Mouse (Mus musculus) lung, embryonic 16.5 days (tissue): Measurements from ENCODE around the gene Snx13. TPM values are rescaled to one million over a fixed set of nuclear protein-coding genes. Genes with fewer than 3 reads are reported as not detected.

Experiments
- ATAC-seq: fragments of 200-750 bp; cut with Nextera tagmentation; 2 replicates; pipeline ENCODE4 v1.8.0; 2017; ENCODE audit warnings: low read depth, mild to moderate bottlenecking, moderate library complexity
- H3K27ac ChIP-seq: fragments of 300-500 bp; sonication (generic); 2 replicates; pipeline ENCODE4 v1.5.1; 2014; ENCODE audit warnings: mild to moderate bottlenecking, control low read depth, low read length
- H3K27me3 ChIP-seq: fragments of 300-500 bp; sonication (generic); 2 replicates; pipeline ENCODE4 v1.6.1; 2014; ENCODE audit warnings: low read depth, low read length, mixed read lengths; ENCODE audit not compliant: control insufficient read depth, insufficient read depth
- H3K36me3 ChIP-seq: fragments of 300-500 bp; sonication (generic); 2 replicates; pipeline ENCODE4 v1.6.1; 2014; ENCODE audit warnings: low read length; ENCODE audit not compliant: control insufficient read depth, insufficient read depth
- H3K4me1 ChIP-seq: fragments of 300-500 bp; sonication (generic); replicated peaks from 2 replicates; pipeline ENCODE4 v1.6.1; 2014; ENCODE audit warnings: low read length, mixed read lengths; ENCODE audit not compliant: control insufficient read depth, insufficient read depth
- H3K4me2 ChIP-seq: fragments of 300-500 bp; sonication (generic); 2 replicates; pipeline ENCODE4 v1.6.1; 2014; ENCODE audit warnings: low read depth, low read length, control low read depth
- H3K4me3 ChIP-seq: fragments of 300-500 bp; sonication (generic); 2 replicates; pipeline ENCODE4 v1.5.1; 2014; ENCODE audit warnings: mild to moderate bottlenecking, low read length, control low read depth
- H3K9ac ChIP-seq: fragments of 300-500 bp; sonication (generic); 2 replicates; pipeline ENCODE4 v1.6.1; 2014; ENCODE audit warnings: low read length, control low read depth
- H3K9me3 ChIP-seq: fragments of 300-500 bp; sonication (generic); 2 replicates; pipeline ENCODE4 v1.6.1; 2016; ENCODE audit warnings: low read length; ENCODE audit not compliant: control insufficient read depth
- WGBS: fragments of 180-500 bp; shearing (Covaris S2); extraction: QIAGEN DNeasy Blood & Tissue Kit; methylation state at CpG from one replicate; pipeline ENCODE4 v1.1.7; 2014; 5-methylcytosine and 5-hydroxymethylcytosine counted together
- polyA plus RNA-seq: library from polyadenylated mRNA; unstranded; fragments of >200 nt; fragmentation: Nextera tagmentation; extraction: Ambion mirVana; gene quantifications from 2 replicates; pipeline ENCODE4 v1.2.1, GENCODE M21; 2015

Snx13 gene
- polyA plus RNA-seq, 1 experiment from 2014 or later = 29.0 TPM

DNA sequence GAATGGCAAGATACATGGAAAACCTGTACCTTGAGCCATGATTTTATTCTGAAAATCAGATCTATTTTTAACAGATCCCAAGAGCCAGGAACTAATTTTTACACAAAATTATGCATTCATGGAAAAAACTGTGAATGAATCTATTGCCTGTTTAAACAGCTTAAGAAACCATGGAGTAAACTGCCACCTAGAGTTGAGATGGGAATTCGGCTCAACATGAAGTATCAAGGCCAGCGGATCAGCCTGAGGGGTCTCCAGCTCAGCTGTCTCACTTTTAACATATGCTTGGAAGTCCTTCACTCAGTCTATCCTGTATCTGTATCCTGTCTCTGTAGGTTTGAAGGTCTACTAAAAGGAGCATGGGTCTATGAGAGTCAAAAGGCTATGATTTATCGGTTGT, 30.9 kb upstream of the Snx13 start:
- Histone ChIP-seq H3K4me3 (no peak overlapping the region), H3K36me3 (no peaks in the 10 kb centered on the region), H3K9ac (no peak overlapping the region), H3K4me1 (no peaks in the 10 kb centered on the region), H3K27me3 (no peaks in the 10 kb centered on the region), H3K4me2 (no peak overlapping the region), H3K9me3 (no peaks in the 10 kb centered on the region), H3K27ac (no peak overlapping the region)
- WGBS = 43% methylated on average over 3 of the region's 3 CpGs
- ATAC-seq = no peak

DNA sequence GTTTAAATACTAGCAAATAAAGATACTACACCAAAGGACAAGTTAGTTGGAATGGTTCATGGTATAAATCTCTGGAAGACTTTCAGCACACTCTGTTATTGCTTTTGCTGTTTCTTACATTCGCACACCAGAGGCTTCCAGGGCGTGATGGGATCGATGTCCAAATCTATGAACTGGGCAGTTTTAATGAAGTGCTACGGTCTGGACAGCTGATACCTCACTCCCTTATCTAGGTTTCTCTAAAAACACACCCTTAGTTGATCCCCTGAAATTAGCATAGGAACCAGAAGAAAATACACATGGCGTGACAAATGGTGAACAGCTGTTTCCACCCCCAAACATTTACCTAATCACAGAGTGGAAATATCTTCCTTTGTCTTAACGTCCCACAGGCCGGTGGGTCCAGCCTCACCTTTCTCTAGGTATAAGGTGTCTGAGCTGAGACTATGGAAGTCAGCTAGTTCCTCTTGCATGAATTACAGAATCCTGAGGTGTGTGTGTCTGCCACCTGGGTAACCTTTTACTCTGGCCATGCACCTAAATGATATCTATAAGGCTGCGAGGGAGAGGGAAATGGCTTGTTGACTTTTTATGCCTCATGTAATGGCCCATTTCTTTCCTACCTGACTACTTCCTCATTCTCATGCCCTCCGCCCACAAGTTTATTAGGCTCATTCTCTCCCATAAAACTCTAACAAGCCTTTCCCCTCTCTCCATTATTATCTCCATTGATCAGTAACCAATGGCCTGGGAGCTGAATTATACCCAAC, 30.3 kb upstream of the Snx13 start:
- Histone ChIP-seq H3K27ac (no peak overlapping the region), H3K36me3 (no peaks in the 10 kb centered on the region), H3K27me3 (no peaks in the 10 kb centered on the region), H3K4me2 (no peak overlapping the region), H3K4me1 (no peaks in the 10 kb centered on the region), H3K9me3 (no peaks in the 10 kb centered on the region), H3K4me3 (no peak overlapping the region), H3K9ac (no peak overlapping the region)
- 63% methylated on average over 9 of the region's 9 CpGs for WGBS
- no peak for ATAC-seq

GRCm38 (mm10) chr12:35018679-35019237, 28.2 kb upstream of the Snx13 start:
- H3K4me2 ChIP-seq = no peak overlapping the region
- no peaks in the 10 kb centered on the region for H3K9me3 ChIP-seq
- no peaks in the 10 kb centered on the region for H3K36me3 ChIP-seq
- H3K27me3 ChIP-seq = no peaks in the 10 kb centered on the region
- no peaks in the 10 kb centered on the region for H3K4me1 ChIP-seq
- no peak for ATAC-seq
- H3K9ac ChIP-seq = no peak overlapping the region
- WGBS = 76% methylated on average over 9 of the region's 9 CpGs
- no peak overlapping the region for H3K4me3 ChIP-seq
- H3K27ac ChIP-seq = no peak overlapping the region

DNA sequence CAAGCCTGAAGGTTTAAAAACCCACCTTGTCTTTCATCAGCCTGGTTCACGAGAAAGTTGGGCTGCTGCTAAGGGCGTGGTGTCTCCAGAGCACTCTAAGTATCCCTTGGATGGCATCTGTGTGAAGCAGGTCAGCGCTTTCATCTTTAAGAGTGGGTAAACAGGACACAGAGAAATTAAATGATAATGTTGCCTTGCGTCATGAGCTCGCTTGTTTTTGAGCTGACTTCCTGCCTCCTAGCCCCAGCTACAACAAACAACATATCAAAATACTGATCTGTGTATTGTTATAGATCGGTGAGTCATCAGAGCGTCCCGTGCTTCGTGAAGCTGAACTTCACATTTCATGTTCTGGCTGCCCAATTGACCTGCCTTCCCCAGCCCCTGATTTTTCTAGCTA, 25.7 kb upstream of the Snx13 start:
- H3K4me3 ChIP-seq = no peak overlapping the region
- no peak overlapping the region for H3K27ac ChIP-seq
- H3K9ac ChIP-seq = no peak overlapping the region
- H3K4me2 ChIP-seq = no peak overlapping the region
- H3K9me3 ChIP-seq = no peaks in the 10 kb centered on the region
- ATAC-seq = no peak
- no peaks in the 10 kb centered on the region for H3K4me1 ChIP-seq
- H3K36me3 ChIP-seq = no peaks in the 10 kb centered on the region
- 63% methylated on average over 9 of the region's 9 CpGs for WGBS
- H3K27me3 ChIP-seq = no peaks in the 10 kb centered on the region

DNA sequence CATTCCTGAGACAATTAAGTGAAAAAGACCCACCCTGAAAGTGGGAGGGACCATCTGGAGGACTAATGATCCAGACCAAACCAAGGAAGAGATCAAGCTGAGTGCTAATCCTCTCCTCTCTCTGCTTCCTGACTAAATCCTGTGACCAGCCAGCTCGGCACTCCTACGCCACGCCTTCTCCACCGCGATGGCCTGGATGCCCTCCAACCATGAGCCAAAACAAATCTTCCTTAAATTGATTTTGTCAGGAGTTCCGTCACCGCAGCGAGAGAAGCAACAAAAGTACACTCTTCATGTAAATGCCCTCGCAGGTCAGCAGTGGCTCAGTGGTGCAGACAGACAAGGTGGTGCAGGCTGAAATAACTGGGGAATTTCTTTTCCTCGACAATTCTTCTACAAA, 24.9 kb upstream of the Snx13 start:
- Histone ChIP-seq H3K27me3 (no peaks in the 10 kb centered on the region), H3K4me2 (no peak overlapping the region), H3K9ac (no peak overlapping the region), H3K4me3 (no peak overlapping the region), H3K9me3 (no peaks in the 10 kb centered on the region), H3K27ac (no peak overlapping the region), H3K36me3 (no peaks in the 10 kb centered on the region), H3K4me1 (no peaks in the 10 kb centered on the region)
- 46% methylated on average over 10 of the region's 10 CpGs for WGBS
- ATAC-seq = no peak

- no peaks in the 10 kb centered on the region for H3K27me3 ChIP-seq
- H3K4me2 ChIP-seq = no peak overlapping the region
- H3K4me3 ChIP-seq = no peak overlapping the region
- H3K9me3 ChIP-seq = no peaks in the 10 kb centered on the region
- no peak for ATAC-seq
- no peaks in the 10 kb centered on the region for H3K4me1 ChIP-seq
- WGBS = 62% methylated on average over 4 of the region's 4 CpGs
- no peaks in the 10 kb centered on the region for H3K36me3 ChIP-seq
- H3K27ac ChIP-seq = no peak overlapping the region
- H3K9ac ChIP-seq = no peak overlapping the region
Measured at GRCm38 (mm10) chr12:35025916-35026432, 21.0 kb upstream of the Snx13 start.

DNA sequence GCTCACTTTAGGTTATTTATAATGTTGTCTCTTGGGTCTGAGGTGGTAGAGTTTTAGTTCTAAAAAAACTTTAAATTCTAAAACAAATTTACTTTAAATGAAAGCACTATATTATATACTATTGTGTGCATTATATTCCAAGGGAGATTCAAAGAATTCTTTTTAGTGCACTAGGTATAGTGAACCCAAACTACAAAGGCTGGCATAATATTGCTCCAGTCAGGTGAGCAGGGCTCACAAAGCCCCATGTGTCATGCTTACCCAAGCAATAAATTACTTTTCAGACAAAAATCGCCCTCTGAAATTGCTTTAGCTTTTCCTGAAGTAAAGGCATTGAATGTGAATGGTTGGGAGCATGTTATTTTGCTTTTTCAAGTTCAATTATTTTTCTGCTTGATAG, 19.5 kb upstream of the Snx13 start:
- H3K4me3 ChIP-seq = no peak overlapping the region
- H3K9ac ChIP-seq = no peak overlapping the region
- no peak for ATAC-seq
- no peak overlapping the region for H3K27ac ChIP-seq
- WGBS = 61% methylated on average over 1 of the region's 1 CpGs
- H3K36me3 ChIP-seq = no peaks in the 10 kb centered on the region
- H3K4me2 ChIP-seq = no peak overlapping the region
- no peaks in the 10 kb centered on the region for H3K9me3 ChIP-seq
- no peaks in the 10 kb centered on the region for H3K4me1 ChIP-seq
- H3K27me3 ChIP-seq = no peaks in the 10 kb centered on the region

- WGBS = 15% methylated on average over 14 of the region's 14 CpGs
- peak overlapping the region; percentile 35 for H3K4me3 ChIP-seq
- no peak overlapping the region; the same call in 1 of the 2 replicates for H3K27ac ChIP-seq
- H3K9ac ChIP-seq = peak overlapping the region; percentile 49
- 0 out of 2 replicates have a peak, but pooled peaks cover 5% of the 10 kb centered on the region for H3K4me1 ChIP-seq
- ATAC-seq = peak; percentile 41; the same call in 1 of the 2 replicates
- H3K4me2 ChIP-seq = peak overlapping the region; percentile 47
- no peaks in the 10 kb centered on the region for H3K36me3 ChIP-seq
- no peaks in the 10 kb centered on the region for H3K27me3 ChIP-seq
- H3K9me3 ChIP-seq = no peaks in the 10 kb centered on the region
Measured at GRCm38 (mm10) chr12:35038668-35039570, 8.1 kb upstream of the Snx13 start.

GRCm38 (mm10) chr12:35039571-35039936, 7.4 kb upstream of the Snx13 start:
- Histone ChIP-seq H3K9ac (no peak overlapping the region), H3K4me1 (0 out of 2 replicates have a peak, but pooled peaks cover 5% of the 10 kb centered on the region), H3K27me3 (no peaks in the 10 kb centered on the region), H3K4me3 (no peak overlapping the region), H3K4me2 (no peak overlapping the region), H3K27ac (no peak overlapping the region), H3K9me3 (no peaks in the 10 kb centered on the region), H3K36me3 (no peaks in the 10 kb centered on the region)
- WGBS = 62% methylated on average over 5 of the region's 5 CpGs
- no peak for ATAC-seq
